Mouse (Mus musculus) urinary bladder, postnatal 25 days (tissue): Measurements from ENCODE around the gene Cdk6.
"Not testable (repeated sequence)": the region's sequence is repeated elsewhere in the genome, so short reads cannot be mapped to it uniquely, and the experiment has no call there.

Experiments
- DNase-seq: peaks from one replicate; pipeline ENCODE4 v3.0.0; 2022; ENCODE audit warnings: low spot score

Gene Cdk6

DNA sequence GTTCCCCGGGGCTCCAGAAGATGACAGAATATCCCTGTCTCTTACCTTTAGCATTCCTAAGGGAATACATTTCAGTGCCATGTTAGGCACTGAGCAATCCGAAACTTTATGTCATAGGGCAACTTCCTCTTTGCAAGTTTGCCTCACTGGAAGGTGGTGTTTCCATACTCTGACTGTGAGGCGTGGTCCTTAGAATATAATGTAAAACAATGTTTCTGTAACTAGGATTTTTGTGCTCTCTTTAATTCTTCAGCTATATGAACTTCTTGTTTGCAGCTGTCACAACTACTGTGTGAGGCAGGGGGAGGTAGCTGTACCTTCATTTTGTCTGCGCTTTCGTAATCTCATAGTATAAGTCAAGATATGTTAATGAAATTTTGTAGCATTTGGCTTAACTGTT, 92.8 kb downstream of the Cdk6 start:
- DNase-seq = not testable (repeated sequence)

GRCm38 (mm10) chr5:3438453-3439003, 97.2 kb downstream of the Cdk6 start:
- not testable (repeated sequence) for DNase-seq

GRCm38 (mm10) chr5:3439386-3439785, 98.1 kb downstream of the Cdk6 start:
- not testable (repeated sequence) for DNase-seq

DNA sequence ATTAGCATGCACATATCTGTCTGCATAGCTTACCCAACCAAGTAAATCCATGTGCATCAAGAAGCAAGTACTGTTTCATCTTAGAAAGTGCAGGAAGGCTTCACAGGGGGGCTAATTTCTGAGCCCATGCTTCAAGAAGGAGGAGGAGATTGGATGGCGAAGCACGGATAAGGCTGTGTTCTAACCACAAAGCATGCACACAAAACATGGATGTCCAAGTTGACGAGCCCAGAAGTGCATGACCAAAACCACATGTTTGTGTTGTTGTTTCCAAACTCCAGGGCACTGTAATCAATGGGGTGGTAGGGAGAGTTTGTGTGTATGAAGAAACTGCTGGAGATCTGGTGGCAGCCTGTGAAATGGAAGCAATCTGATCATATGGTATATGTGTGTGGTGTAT, 101.2 kb downstream of the Cdk6 start:
- not testable (repeated sequence) for DNase-seq

- not testable (repeated sequence) for DNase-seq
Measured at GRCm38 (mm10) chr5:3451233-3451632, 109.9 kb downstream of the Cdk6 start.

DNA sequence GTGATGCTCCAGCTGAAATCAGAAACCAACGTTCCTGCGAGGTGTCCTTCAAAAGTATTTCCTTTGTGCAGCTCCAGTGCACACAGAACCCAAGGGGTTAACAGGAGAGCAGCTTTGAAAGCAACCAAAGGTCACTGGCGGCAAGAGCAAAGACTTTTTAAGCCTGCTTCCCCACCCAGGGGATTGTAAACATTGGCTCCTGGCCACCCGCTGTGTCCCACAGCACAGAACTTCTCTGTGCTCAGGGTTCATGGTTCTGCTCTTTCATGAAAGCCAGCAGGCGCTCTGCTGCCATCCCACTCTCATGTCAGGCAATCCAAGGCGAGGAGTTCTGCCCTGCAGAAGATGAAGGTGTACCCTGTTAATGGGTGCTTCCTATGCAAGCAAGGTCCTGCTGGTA, 112.7 kb downstream of the Cdk6 start:
- not testable (repeated sequence) for DNase-seq

DNA sequence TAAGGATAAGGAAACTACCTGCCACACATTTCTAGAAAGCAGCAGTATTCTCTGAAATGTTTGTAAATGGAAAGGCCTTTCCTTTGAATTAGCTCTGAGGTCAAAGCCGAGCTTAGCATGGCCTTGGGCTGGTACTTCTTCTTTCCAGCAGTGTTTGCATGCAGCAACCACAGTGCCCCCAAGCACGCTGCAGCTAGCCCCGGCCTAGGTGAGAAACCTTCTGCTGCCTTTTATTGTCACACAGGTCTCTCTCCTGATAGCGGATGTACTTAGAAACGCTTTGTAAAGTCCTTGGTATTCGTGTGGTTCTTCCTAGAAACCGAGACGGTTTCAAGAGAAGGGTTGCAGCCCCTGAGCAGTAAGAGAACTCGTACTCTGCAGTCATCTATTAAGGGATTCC, 119.6 kb downstream of the Cdk6 start:
- DNase-seq = no peak

DNA sequence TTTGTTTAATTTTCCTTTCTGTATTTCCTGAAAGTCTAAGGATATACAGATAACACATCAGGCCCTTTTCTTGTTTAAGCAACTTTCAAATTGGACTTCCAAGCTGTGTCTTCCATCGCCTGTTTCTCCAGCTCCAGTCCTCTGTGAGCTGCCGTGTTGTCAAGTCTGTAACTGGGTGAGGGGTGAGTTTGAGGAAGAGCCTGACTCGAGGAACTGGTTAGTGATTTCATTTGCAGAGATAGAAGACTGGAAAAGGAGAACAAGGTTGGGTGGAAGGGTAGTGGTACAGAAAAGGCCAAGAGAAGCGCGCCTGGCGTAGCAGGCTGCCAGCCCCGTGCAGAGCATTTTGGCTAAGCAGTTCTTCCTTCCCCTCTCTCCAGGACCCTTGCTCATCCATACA, 120.1 kb downstream of the Cdk6 start:
- no peak for DNase-seq

- no peak for DNase-seq
Measured at GRCm38 (mm10) chr5:3462897-3463757, 121.8 kb downstream of the Cdk6 start.

GRCm38 (mm10) chr5:3463758-3464157, 122.5 kb downstream of the Cdk6 start:
- DNase-seq = no peak

DNA sequence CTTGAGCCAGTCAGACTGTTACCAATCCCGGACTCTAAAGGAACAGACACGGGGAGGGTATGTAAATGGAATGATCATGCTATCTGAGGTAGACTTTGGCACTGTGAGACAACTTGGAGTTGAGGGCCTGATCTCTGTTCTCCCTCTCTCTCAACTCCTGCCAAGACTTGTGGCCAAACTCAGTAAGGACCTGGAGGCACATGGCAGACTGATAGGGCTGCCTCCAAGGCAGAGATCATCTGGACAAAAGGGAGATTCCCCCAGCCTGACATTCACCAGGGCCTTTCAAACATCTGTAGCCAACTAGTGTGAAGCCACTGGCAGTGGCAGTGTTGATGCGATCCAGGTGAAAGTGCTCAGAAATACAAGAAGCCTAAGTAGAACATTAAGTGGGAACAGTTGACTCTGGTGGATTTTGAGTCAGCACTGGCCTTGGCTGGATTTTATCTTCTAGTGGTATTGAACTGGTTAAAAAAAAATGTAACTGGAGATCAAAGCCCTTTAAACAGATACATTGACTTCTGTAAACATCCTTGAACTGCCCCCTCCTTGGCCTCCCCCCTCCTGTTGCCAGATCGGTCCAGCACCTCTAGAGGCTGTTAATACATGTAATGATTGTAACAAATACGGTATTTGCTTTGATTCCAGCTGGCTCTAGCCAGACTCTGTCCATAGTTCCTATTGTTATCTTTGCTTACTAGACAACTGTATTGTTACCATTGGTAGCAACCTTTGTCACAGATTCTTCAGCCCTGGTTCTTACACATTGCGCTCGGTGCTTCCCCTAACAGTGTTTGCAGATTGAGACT, 125.0 kb downstream of the Cdk6 start:
- DNase-seq = no peak

DNA sequence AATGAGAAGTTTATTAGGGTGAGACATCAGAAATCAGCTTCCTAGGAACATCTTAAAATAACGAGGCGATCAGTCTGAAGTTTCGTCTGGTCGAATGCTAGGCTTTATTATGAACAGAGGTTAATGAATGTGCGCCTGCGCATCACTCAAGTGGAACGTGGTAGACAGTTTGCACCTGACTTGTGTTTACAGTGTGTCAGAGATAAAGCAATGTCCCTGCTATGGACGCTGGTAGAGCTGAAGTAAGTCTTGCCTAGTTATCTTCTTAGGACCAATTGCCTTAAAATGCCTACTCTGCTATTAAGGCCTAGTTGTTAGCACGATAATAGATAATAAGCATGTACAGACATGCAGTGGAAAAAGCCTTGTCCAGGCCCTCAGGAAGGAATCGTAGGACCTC, 129.6 kb downstream of the Cdk6 start:
- DNase-seq = no peak

DNA sequence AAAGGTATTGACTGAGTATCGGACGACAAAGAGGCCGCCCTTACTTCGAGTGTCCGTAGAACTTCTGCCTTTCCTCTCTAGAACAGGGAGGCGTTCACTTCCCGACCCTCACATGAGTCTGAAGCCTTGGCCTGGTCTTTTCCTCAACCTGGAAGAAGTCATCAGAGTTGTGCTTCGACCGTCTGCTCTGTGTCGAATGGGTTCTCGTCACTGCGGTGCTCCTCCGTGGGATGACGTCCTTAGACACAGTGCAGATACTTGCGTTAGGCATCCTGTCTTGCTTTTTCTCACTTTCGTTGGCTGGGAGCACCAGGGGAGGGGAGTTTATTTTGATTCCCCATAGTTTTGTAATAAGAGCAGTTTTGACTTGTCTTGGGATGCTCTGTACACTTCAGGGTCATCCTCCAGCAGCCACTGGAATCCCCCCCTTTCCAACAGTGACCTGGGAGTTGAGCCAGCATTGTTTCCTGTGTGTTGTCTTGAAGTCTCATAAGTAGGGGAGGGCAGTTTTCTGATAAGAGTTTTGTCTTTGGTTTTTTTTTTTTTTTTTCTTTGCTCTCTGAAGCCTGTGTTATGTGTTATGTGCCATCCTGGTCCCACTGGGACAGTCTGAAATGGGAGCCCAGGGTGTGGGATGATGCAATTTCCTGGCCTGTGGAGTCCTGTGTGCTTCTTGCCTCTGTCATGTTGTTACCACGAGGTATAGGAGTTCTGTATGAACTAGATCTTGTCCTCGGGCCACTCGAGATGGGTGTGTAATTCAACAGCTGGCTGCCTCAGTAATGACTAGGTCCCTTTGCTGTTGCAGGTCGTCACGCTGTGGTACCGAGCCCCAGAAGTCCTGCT, 131.2 kb downstream of the Cdk6 start:
- DNase-seq = no peak

DNA sequence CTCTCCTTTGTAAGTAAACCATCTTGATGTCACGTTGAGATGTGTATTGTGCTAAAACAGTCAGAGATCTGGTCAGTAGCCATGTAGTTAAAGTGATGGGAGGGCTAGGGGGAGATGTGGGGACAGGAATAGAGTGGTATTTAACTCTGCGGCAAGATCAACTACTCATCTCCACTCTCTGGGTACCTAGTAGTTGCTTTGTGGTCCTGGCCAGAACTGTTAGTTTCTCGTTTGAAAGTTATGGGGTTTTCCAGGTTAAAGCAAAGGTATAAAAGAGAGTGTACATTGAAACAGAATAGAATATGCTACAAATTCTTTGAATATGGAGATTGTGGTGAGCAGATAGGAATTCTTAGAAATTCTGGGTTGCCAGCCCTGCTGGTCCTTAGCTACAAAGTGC, 136.4 kb downstream of the Cdk6 start:
- no peak for DNase-seq

GRCm38 (mm10) chr5:3478216-3478615, 136.9 kb downstream of the Cdk6 start:
- DNase-seq = no peak

GRCm38 (mm10) chr5:3479016-3479795, 137.9 kb downstream of the Cdk6 start:
- DNase-seq = no peak

DNA sequence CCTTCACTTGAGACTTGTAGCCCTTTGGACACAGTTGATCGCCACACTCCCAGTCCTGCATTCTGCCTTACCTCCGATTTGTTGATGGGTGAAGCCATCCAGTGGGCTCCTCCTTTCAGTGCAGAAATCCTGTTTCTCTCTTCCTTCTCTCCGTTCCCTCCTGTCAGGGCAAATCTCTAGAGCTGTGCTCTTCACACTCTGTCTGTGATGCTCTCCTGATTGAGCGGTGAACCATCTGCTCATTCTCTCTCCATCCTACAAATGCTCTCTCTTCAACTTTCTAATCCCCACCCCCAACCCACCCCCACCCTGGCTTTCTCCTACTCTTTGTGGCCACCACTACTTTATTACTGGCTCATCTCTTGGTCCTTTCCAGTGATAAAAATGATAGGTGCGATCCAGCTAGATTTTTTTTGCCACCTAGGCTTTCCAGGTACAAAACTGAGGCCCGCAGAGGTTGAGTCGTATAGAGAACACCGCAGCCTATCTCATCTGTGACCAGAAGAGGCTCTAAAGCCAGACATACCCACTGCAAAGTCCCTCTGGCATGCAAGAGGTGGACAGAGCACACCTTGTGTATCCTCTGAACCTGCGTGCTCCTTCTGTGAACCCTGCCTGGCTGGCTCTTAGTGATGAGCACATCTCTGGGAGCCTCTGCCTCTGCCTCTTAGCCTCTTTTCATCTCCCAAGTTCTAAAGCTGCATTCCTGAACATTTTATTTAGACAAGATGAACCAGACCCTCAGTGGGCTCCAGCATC, 139.5 kb downstream of the Cdk6 start:
- DNase-seq = no peak

DNA sequence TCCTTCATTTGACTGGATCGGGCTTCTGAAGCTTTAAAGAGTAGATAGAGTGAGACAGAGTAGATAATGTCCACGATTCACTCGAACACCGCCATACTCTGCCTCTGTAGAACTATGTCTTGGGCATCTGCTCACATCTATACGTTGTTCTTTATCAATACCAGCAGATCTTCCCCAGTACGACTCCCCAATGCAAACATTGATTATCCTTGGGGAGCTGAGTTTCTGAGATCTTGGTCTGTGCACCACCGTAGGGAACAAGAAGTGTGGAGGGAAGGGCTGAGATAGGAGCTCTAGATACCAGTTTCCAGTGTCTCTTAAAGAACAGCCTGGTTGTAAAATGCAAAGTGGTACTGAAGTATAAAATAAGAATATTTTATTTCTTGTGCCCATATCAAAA, 141.2 kb downstream of the Cdk6 start:
- DNase-seq = no peak

DNA sequence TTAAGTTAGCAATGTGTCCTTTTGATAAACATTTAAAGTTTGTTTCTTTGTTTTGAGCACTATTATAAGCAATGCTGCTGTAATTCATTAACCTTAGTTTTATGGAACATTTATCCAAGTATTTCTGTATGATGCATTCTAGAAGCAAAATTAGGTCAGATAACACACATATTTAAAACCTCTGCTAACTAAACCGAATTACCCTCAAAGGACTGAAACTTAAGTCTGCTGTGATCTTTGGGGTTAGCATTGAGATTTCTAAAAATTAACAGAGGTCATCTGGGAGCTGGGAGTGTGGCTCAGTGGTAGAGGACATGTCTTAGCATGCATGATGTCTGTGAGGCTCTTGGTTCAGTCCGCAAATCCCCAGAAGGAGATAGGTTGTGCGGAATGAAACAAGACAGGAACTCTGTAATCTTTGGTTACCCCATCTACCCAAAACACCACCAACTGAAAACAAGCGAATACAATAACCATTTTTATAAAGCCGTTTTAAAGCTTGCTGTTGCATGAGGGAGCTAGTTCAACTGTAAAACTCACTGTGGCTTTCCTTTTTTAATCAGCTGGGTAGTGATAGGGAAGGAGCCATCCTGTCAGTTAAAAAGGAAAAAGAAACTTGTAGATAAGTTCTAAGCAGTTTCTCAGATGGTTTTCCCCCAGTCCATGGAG, 141.9 kb downstream of the Cdk6 start:
- DNase-seq = no peak
